Mouse (Mus musculus) T-cell, adult 2 months (primary cell): ENCODE results near the gene Cyp26c1.
A peak's percentile ranks its signal among the peaks of the same experiment; 100 is the strongest.

Source experiments
- DNase-seq: peaks from one replicate; pipeline ENCODE4 v3.0.0; 2022; ENCODE audit warnings: low spot score

Cyp26c1 gene

DNA sequence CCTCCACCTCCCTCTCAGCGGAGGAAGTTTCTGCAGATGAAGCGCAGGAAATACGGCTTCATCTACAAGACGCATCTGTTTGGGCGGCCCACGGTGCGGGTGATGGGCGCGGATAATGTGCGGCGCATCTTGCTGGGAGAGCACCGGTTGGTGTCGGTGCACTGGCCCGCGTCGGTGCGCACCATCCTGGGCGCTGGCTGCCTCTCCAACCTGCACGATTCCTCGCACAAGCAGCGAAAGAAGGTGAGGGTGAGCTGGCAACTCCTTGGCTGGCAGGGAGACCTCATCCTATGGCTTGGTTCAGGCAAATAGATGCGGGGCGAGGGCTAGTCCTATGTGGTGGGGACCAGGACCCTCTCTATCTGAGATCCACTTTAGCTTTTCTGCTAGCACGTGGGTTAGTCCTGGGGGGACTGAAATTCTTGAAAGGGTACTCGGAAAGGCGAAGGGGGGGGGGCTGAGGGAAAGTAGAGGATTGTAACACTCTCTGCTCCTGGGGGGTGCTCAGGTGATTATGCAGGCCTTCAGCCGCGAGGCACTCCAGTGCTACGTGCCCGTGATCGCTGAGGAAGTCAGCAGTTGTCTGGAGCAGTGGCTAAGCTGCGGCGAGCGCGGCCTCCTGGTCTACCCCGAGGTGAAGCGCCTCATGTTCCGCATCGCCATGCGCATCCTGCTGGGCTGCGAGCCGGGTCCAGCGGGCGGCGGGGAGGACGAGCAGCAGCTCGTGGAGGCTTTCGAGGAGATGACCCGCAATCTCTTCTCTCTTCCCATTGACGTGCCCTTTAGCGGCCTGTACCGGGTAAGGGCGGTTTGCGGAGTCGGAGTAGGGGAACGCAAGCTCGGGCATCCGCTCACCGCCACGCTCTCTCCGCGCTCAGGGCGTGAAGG lies 13.1 kb downstream of the Cyp26c1 start:
- no peak for DNase-seq

DNA sequence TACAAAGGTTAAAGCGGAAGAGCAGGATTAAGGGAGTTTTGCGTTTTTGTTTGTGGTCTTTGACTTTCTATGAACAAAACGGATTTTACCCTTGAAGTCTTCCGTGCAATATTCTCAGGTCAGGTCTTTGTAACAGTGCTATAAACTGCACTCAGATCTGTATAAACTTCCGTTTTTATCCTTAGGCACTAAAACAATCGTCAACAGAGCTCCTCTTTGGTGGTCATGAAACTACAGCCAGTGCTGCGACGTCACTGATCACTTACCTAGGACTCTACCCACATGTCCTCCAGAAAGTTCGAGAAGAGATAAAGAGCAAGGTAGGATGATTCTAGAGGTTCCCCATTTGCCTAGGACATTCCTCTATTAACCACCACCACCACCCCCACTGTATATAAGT lies 14.3 kb downstream of the Cyp26c1 start:
- no peak for DNase-seq

DNA sequence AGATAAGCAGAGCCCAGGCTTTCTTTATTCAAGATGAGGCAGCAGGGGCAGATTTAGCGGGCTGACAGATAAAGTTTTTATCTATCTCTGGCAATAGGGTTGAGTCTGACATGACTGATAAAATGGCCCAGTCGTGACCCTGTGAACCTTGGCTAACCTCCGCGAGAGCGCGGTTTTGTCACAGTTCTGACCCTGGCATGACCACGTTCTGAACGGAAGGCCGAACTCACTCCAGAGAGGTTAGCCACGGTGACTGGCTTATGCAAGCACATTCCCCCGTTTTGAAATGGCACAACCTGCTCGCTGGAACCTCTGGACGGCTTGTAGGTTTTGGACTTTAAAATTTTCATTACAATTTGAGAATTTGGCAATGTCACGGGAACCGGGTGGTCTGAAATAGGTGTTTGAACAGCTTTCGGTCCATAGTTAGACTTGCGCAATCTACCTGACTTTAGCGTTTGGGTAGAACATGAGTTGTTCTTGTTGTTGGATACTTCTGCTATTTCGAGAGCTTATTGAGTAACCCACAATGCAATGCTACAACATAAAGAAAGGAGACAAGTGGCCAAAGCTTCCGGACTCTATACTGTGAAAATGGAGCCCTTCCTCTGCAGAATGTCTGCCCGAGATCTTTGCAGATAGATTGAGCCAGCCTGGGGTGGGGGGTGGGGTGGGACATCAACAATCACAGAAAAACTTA lies 17.1 kb downstream of the Cyp26c1 start:
- DNase-seq: no peak

DNA sequence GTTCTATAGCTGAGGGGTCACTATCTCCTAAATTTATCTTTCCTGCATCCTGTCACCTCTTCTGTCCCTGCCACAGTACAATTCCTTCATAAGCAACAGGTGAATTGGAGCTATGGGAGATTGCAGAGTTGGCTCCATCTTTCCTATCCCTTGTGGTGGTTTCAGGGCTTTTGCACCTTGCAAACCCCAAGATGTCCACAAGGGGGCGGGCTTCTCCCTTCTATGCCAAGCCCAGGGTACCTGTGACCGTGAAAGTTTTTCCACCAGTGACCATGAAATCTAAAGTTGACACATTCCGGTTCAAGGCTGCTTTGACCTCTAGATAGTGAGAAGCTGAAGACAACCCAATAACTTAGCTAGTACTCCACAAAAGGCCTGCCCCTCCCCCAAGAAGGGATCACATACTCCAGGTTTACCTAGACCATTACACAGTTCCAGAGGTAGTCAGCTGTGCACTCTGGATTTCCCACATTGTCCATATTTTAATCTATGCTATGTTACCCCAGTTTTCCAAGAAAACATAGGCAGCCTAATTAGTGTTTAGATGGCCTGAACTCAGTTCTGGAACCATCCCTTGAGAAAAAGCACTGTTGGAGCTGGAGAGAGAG lies 18.6 kb downstream of the Cyp26c1 start:
- peak; percentile 27 for DNase-seq

DNA sequence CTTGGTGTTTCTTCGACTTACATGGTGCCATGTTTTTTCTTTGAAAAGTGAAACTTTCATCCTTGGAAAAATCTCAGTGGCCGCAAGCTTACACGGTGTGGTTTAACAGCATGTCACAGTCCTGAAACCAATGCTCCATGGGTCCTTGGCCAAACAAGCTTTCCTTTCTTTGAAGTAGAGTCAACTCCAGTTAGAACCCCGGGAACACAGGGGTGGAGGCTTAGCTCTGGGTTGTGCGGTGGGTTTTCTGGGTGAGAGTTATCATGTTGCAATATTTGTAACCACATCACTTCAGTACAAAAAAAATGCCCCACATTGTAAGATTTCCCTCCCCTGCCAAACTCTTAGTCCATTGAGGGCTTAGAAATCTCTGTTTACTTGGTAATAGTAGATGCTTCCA lies 20.3 kb downstream of the Cyp26c1 start:
- DNase-seq: no peak

DNA sequence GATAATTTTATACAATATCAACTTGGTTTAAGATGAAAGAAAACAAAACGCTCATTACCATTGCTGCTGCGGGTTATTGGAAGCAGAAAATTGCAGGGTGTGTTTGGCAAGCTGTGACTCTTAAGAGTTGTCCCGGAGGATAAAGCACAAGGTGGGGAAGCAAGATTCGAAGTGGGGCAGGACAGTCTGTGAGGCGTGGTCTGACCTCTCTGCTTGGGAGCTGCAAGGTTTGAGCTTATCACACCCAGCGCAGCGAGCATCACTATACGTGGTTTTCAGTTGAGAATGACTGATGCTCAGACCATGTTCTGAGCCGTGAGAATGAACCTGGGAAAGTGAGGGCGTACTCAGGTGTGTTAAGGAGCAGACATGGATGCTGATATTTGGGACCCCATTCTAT lies 29.3 kb downstream of the Cyp26c1 start:
- DNase-seq: no peak

DNA sequence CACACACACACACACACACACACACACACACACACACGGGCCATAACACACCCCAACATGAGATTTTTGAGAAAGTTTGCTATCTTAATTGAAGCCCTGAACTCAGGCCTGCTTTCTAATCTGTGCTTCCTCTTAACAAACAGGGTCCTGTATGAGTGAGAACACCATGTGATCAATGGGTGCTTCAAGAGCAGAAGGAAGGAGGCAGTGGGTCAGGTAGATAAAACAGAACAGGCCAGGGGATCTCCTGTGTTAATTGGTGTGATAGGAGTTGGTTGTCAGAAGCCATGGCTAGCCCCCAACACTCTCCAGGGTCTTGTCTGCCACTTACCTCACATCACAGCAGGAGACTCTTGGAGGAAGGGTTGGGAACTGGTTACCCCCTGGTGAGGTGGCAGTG lies 30.6 kb downstream of the Cyp26c1 start:
- DNase-seq: no peak

DNA sequence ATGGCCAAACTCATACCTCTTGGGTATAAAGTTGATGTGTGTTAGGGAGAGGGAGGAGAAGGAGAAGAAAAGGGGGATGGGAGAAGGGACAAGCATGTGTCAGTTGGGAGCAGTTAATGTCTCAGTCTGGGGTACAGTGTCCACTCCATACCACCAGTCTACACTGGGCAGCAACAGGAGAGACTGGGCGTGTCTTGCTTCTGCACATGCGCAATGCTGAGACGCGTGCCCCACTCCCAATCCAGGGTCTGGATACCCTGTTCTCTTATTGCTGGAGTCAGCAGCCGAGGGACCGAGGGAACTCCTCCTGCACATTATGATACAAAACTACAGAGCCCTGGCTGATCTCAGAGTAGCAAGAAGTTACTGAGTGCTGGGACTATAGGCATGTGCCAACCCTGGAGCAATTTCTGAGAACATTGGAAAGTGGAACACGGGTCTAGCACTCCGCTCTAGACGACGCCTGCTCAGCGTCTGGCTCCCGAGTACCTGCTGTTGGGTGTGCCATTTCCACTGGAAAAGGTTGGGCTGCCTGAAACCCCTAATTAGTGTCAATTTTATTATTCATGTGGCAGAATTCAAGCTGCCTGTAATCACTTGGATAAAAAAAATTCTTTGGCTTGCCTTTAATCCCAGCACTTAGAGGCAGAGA lies 31.3 kb downstream of the Cyp26c1 start:
- no peak for DNase-seq

DNA sequence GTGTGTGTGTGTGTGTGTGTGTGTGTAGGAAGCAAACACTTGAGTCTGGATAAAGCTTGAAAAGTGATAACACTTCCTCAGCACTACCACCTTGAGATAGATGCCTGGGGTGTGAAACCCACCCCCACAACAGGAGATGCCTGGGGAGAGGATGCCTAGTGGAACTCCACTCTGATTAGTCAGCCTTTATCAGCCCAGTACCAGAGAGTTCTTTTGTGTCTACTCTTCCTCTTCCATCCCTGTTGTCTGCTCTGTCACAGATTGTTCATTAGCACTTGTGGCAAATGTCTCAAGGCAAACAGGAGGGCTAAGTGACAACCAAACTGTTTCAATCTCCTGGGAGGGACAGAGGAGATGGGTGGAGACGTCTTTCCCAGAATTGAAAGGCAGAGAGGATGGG lies 33.8 kb downstream of the Cyp26c1 start:
- no peak for DNase-seq

DNA sequence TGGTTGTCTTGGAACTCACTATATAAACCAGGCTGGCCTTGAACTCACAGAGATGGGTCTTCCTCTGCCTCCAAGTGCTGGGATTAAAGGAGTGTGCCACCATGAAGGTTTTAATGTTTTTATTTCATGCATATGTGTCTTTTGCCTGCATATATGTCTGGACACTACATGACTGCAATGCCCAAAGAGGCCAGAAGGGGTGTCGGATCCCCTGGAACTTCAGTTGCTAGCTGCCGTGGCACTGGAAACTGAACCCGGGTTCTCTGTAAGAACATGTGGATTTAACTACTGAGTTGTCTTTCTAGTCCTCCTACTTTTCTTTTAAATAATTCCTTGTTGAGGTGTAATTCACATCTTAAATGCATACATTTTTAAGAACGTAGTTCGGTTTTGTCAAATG lies 39.2 kb downstream of the Cyp26c1 start:
- no peak for DNase-seq

DNA sequence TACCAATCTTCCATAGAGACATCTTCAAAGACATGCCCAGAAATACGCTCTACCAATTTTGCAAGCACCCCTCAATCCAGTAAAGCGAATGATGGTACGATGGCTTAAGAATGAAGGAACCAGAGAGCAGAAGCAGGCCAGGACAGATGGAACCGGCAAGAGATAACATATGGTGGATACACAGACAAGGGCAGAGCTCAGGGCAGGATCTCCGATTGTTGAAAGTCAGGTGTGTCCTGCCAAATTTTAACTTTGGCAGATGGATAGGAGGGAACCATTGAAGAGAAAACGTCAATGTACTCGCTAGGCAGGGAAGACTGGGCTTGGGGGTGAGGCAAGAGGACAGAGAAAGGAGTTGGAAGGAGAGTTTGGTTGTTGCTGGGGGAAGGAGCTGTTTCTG lies 41.2 kb downstream of the Cyp26c1 start:
- DNase-seq: no peak

DNA sequence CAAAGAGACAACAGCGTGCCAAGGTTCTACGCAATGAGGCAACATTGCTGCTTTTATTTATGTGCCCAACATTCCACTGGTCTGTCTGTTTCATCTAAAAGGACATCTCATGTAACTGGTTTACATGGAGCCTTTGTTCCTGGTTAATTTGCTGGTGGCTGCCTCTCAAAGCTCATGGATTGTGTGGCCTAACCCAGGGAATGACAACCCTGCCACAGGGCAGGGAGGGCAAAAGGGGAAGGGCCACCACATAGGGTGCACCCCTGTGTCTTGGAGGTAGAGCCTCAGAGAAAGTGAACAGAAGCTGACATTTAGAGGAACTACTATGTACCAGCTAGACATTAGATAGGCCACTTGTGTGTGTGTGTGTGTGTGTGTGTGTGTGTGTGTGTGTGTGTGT lies 42.0 kb downstream of the Cyp26c1 start:
- DNase-seq: no peak

DNA sequence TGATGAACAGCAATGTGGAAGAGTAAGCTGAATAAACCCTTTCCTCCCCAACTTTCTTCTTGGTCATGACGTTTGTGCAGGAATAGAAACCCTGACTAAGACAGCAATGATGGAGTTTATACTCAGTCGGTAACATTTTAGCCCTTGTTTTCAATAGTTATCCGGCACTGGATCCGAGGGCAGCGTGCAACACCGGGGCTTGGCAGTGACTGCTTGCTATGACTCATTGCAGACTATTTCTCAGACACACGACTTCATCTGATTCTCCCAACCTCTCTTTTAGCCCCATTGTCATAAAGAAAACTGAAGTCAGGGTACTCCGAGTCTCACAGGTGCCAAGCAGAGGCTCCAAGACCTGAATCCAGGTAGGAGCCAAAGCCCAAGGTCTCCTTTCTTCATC lies 50.0 kb downstream of the Cyp26c1 start:
- DNase-seq: no peak

DNA sequence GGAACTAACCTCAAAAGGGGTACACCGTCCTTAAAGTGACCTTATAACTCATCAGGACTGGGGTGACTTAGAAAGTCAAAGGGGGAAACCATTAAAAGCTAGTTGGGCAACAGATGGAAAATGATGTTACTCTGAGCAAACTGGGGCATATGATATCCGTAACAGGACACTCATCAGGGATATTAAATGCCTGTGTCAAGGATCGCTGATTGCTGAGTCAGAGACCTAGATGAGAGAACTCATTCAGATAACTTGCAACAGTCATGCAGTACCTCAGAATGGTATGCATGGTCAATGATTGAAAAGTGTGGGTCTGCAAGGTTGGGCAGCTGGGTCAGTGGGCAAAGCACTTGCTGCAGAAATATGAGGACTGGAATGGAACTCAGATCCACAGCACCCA lies 53.2 kb downstream of the Cyp26c1 start:
- DNase-seq: no peak

DNA sequence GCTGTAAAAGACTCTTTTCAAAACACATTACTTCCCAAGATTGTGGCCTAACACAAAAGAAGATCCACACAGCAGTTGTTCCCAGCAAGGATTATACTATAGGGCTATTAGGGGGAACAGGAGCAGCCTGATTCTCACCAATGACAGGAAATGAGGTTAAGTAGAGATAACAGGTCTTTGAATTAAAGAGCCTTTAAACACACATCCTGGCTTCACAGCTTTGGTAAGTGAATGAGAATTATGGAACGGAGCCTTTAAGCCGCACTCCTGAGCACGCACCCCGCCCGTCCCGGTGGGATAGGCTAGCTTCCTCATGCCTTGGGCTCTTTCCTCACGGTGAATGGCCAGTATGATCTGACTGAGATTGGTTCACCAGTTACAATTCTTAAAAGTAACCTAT lies 54.7 kb downstream of the Cyp26c1 start:
- DNase-seq: no peak
